Mouse (Mus musculus): Measurements from ENCODE around the gene Sfi1.
"Not testable (repeated sequence)": the region's sequence is repeated elsewhere in the genome, so short reads cannot be mapped to it uniquely, and the experiment has no call there.

Gene Sfi1

DNA sequence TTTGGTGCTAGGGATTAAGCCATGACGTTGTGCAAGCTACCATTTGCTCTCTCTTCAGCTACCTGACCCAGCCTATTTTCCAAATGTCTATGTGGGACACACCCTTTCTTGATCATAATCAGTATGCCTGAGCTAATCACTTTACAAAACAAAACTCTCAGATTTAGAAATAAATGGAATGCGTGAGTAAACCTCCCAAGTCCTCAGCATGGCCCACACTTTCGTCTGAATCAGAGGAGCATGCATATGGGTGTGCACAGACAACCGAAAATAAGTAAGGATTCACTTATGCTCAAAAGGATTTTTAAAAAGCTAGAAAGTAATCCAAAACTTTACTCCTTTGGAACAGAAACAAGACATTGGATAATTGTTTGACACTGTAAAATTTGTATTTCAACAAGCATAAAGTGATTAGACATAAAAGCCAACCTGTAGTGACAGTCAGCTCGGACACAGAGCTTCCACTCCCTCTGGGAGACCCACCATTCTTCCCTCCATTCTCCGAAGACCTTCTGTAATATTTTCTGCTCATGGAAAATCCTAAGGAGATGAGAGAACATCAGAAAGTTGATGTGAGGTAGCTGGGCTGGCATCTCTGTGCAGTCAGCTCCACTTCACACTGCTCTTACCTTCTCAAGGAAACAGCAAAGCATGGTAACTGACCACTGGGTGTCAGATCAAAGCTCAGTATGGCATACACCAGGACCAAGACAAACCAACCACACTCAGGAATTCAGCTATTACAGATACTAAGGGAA is 14.1 kb downstream of the Sfi1 start:
- in situ Hi-C loops (cut with MboI, MseI) = not testable (repeated sequence)

DNA sequence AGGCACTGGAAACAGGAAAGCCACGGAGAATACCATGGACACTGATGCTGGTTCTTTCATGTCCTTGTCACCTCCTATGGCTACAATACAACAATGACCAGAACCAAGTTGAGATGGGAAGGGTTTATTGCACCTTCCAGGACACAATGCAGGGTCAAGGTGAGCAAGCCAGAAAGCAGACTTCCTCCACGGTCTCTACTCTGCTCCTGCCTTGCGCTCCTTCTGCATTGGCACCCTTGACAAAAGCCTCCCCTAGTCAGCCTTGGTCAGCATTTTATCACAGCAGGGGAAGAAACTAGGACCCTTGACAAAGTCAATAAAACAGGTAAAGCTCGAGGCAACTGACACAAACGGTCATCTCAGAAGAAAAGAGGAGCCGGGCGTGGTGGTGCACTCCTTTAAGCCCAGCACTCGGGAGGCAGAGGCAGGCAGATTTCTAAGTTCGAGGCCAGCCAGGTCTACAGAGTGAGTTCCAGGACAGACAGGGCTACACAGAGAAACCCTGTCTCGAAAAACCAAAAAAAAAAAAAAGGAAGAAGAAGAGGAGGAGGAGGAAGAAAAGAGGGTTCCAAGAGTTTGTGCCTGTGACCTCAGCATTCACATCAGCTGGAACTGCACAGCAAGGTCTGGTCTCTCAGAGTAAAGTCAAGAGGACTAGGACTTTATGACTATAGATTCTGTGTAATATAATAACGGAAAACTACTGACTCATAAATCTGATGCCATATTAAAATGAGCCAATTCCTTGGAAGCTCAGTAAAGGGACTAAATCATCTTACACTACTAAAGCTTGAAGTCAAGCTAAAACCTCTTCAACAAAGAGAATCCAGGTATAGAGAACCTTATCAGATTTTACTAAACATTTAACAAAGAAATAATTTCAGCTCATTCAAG is 19.6 kb downstream of the Sfi1 start:
- in situ Hi-C loops (cut with MboI, MseI) = loop anchor here in 1 of 2 experiments (5.0 kb wide), 1 partner anchor 39 kb away; no protein-coding TSS in a partner anchor

- in situ Hi-C loops (cut with MboI, MseI) = loop anchor here in 1 of 2 experiments (5.0 kb wide), 1 partner anchor 40 kb away; no protein-coding TSS in a partner anchor
Measured at GRCm38 (mm10) chr11:3172526-3172925, 20.7 kb downstream of the Sfi1 start.

DNA sequence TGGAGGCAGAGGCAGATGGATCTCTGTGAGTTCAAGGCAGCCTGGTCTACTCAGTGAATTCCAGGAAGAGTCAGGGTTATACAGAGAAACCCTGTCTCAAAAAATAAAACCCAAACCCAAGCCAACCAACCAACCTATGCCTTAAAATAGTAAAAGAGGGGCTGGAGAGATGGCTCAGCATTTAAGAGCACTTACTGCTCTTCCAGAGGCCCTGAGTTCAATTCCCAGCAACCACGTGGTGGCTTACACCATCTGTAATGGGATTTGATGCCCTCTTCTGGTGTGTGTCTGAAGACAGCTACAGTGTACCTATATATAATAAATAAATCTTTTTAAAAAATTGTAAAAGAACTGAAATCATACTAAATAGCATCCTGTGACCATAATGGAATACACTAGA is 21.3 kb downstream of the Sfi1 start:
- in situ Hi-C loops (cut with MboI, MseI) = loop anchor here in 1 of 2 experiments (5.0 kb wide), 1 partner anchor 40 kb away; no protein-coding TSS in a partner anchor

GRCm38 (mm10) chr11:3169042-3169441 is 24.2 kb downstream of the Sfi1 start:
- in situ Hi-C loops (cut with MboI, MseI) = not testable (repeated sequence)

- in situ Hi-C loops (cut with MboI, MseI) = not testable (repeated sequence)
Measured at GRCm38 (mm10) chr11:3167571-3168001, 25.7 kb downstream of the Sfi1 start.

DNA sequence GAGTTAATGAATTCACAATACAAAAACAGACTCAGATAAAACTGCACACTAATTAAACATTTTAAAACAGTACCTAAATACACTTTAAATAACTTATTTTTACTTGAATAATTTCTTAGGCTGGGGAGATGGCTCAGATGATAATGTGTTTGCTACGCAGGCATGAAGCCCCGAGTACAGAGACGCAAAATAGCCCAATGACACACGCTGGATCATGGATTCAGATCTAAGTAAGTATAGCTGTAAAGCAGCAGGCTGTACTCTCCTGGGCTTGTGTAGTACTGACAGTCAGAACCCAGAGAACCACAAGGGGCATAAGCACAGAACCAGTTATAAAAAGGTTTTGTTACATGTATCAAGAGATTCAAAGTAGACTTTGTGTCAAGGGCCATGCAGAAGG is 26.1 kb downstream of the Sfi1 start:
- in situ Hi-C loops (cut with MboI, MseI) = not testable (repeated sequence)

DNA sequence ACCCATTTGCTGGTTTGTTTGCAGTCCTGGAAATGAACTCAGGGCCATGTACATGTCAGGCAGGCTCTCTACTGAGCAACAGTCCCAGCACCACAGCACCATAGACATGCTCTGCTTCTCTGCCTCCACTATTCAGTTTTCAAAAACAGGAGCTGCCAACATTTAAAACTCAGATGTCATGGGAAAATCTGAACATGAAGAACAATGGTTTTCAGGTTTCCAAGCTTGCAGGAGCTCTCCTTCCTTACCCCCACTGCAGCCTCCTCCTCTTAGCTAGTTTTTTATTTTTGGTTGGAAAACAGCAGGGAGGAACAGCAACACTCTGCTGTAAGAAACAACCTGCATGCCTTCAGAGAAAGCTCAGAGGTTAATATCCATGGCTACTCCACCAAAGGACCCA is 26.9 kb downstream of the Sfi1 start:
- in situ Hi-C loops (cut with MboI, MseI) = not testable (repeated sequence)

- in situ Hi-C loops (cut with MboI, MseI) = not testable (repeated sequence)
Measured at GRCm38 (mm10) chr11:3165210-3165782, 28.0 kb downstream of the Sfi1 start.

DNA sequence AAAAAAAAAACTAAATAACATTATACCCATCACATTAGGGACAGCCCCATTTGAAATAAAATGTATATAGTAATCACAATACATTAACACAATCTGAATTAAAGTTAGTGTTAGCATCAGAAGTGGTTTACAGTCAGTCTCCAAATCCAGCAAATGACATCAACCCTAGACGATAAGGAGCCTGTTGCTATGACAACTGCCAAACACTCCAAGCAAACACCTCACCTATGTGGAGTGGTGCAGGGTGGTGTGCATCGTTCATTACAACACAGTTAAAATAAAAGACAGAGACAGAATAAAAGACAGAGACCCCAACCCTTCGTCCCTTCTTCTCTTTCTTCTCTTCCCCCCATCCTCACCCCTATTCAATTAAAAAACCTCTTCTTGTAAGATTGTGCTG is 29.6 kb downstream of the Sfi1 start:
- in situ Hi-C loops (cut with MboI, MseI) = not testable (repeated sequence)

- in situ Hi-C loops (cut with MboI, MseI) = not testable (repeated sequence)
Measured at GRCm38 (mm10) chr11:3163122-3163521, 30.1 kb downstream of the Sfi1 start.

DNA sequence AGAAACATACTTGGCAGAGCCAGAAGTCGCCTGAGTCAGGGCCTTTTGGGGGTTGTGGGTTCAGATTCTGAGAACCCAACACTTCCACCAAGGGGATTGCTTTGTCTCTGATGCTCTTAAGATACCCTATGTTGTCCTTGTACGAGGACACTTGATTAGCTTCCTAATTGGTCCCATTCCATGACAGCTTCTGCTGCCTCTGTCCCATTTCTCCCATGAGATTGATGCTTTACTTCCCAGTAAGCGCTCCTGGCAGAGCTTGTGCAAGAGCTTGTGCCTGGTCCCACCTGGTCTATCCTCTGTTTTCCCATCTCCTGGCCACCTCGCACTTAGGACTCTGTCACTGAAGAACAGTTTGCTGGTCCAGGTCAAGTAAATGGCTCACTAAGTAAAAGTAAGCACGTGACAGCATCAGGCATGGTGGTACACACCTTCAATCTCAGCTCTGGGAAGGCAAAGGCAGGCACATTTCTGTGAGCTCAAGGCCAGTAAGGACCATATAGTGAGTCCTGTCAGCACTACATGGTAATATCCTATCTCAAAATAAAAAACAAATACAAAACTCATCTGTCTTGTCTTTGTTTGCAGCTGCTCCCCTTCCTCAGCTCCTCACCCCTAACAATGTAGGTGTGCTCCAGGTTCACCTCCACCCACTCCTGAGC is 30.9 kb downstream of the Sfi1 start:
- in situ Hi-C loops (cut with MboI, MseI) = not testable (repeated sequence)

GRCm38 (mm10) chr11:3161370-3161769 is 31.9 kb downstream of the Sfi1 start:
- in situ Hi-C loops (cut with MboI, MseI) = not testable (repeated sequence)

DNA sequence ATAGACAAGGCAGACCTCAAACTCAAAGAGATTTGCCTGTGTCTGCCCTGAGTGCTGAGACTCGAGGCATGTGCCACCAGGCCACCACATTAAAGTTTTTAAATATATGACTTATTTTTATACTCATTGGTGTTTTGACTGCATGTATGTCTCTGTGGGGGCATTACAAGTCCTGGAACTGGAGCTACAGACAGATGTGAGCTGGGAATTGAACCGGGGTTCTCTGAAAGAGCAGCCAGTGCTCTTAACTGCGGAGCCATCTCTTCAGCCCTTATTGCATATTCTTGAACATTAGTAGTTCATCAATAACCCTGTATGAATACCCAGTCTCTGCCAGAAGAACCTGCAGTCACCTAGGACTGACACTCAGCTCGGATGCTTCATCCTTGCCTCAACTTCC is 34.5 kb downstream of the Sfi1 start:
- in situ Hi-C loops (cut with MboI, MseI) = not testable (repeated sequence)

DNA sequence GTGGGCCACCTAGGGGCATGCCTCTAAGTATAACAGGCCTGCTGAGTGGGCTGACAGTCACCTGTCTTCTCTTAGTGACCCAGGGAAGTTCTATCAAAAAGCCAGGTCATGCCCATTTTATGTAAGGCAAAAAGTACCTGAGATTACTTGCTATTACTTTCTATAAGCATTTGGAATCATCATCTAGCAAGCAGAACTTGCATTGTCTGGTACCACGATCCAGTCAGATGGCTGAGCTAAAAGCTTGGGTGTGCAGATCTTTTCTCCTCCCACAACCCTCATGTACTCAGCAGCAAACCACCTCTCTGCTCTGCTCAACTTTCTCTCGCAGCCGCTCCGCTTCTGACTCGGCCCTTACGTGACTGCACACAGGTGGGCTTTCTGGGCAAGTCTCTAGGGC is 35.3 kb downstream of the Sfi1 start:
- in situ Hi-C loops (cut with MboI, MseI) = not testable (repeated sequence)

DNA sequence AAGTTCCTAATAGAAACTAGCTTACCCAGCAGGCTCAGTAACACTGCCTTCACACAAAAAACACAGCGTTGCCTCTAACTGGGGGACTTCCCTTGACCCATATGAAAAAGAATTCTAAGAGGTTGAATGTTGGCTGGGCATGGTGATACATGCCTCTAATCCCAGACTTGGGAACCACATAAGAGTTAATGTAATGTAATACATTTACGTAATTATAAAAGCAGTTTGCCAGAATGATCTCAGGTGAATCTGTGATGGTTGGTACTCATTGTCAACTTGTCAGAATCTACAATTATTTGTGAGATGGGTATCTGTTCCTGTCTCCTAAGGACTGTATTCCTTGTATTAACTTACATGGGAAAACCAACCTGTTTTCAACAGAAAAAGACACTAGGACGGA is 36.3 kb downstream of the Sfi1 start:
- in situ Hi-C loops (cut with MboI, MseI) = not testable (repeated sequence)

- in situ Hi-C loops (cut with MboI, MseI) = not testable (repeated sequence)
Measured at GRCm38 (mm10) chr11:3153666-3154397, 39.4 kb downstream of the Sfi1 start.

DNA sequence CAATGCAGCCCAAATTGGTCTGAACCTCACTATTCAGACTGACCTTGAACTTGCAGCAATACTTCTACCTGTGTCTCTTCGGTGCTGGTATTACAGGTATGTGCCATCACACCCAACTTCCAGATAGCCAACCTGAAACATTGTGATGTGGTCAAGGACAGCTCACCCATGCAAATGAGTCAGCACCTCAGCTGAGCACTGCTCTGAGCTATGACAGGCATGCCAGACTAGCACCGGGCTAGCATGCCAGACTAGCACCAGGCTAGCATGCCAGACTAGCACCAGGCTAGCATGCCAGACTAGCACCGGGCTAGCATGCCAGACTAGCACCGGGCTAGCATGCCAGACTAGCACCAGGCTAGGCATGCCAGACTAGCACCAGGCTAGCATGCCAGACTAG is 41.9 kb downstream of the Sfi1 start:
- in situ Hi-C loops (cut with MboI, MseI) = not testable (repeated sequence)

DNA sequence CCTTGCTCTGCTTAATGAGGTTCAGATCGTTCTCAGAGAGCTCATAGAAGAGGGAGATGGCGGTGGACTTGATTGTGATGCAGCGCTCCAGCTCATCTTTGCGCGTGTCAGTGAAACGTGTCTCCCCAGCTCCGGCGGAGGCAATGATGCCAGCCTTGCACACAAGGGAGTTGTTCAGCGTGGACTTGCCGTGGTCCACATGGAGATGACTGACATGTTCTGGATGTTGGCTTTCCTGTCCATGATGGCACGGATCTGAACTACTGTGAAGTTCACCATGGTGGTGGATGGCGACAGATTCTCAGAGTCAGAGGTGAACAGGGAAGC is 42.6 kb downstream of the Sfi1 start:
- in situ Hi-C loops (cut with MboI, MseI) = not testable (repeated sequence)

GRCm38 (mm10) chr11:3150003-3150676 is 43.1 kb downstream of the Sfi1 start:
- in situ Hi-C loops (cut with MboI, MseI) = not testable (repeated sequence)
